ENCODE assay signal across 12 mouse cellular contexts in the genomic region with DNA sequence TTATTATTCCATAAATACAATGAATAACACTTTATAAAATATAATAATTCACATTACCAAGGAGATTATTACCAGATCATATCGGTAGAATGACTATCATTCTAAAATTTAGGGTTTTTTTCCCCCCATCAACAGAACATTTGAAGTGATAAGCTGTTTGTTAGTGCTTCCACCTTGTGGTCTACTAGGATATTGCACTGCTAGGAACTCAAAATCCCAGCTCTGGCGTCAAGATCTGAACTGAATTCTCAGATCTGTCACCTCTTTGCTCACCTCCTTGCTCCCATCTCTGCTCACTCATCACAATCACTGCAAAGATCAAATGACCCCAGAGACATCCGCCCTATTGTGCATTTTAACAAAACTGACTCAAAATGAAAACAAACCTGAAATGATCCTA. TPM values are rescaled to one million over a fixed set of nuclear protein-coding genes. Genes with fewer than 3 reads are reported as not detected.
DNase-seq lines count a peak whose midpoint lies in the region; ATAC-seq lines count a peak whose summit lies in the region.
"Had no signal": no experiment of that assay in that cellular context is flagged by ENCODE, and none has a peak within 500 bp of the region (broad histone marks: within the 10 kb centered on the region; RNA-seq: fewer than 3 reads in every experiment).

No protein-coding gene starts in this region.

- no peak for ATAC-seq in hindbrain, embryonic 14.5 days (ENCODE audit: low FRiP score)
- no peak for ATAC-seq in hindbrain, embryonic 13.5 days (ENCODE audit: low FRiP score)
- ATAC-seq in embryonic facial prominence, embryonic 14.5 days (ENCODE audit: low read depth) = no peak

- H3K36me3 ChIP-seq in hindbrain, embryonic 14.5 days (replicated peaks; ENCODE audit: control insufficient read depth, insufficient read depth) = peaks cover 27% of the 10 kb centered on the region
- peaks cover 30% of the 10 kb centered on the region for H3K36me3 ChIP-seq in hindbrain, embryonic 13.5 days
- H3K36me3 ChIP-seq in embryonic facial prominence, embryonic 14.5 days (ENCODE audit: control insufficient read depth, insufficient read depth, low read length) = peaks cover 64% of the 10 kb centered on the region

- peak; percentile 69 for DNase-seq in hindbrain, embryonic 14.5 days (ENCODE audit: low spot score)
- DNase-seq in 3T3-L1 (ENCODE audit: low read depth, low spot score) = peak; percentile 81
- DNase-seq in MN1 (ENCODE audit: low spot score) = peak; percentile 63
- peak; percentile 45 for DNase-seq in embryonic facial prominence, embryonic 14.5 days (ENCODE audit: low spot score)
- DNase-seq in adrenal gland, adult 18-20 months (ENCODE audit: low spot score in 2 of 2) = no peak
- DNase-seq in testis, postnatal 14 days (ENCODE audit: low spot score) = no peak
- DNase-seq in kidney, adult 18-20 months = no peak

- no peak overlapping the region for H3K9ac ChIP-seq in hindbrain, embryonic 14.5 days
- H3K9ac ChIP-seq in hindbrain, embryonic 13.5 days = no peak overlapping the region
- H3K9ac ChIP-seq in embryonic facial prominence, embryonic 14.5 days (ENCODE audit: low read depth, low read length) = no peak overlapping the region
- H3K9ac ChIP-seq: embryonic facial prominence, embryonic 15.5 days; limb, embryonic 15.5 days had no signal

- H3K9me3 ChIP-seq in hindbrain, embryonic 14.5 days (ENCODE audit: control insufficient read depth, low read length) = no peaks in the 10 kb centered on the region
- H3K9me3 ChIP-seq in hindbrain, embryonic 13.5 days = no peaks in the 10 kb centered on the region
- H3K9me3 ChIP-seq in embryonic facial prominence, embryonic 14.5 days (ENCODE audit: control insufficient read depth, low read length) = no peaks in the 10 kb centered on the region
- H3K9me3 ChIP-seq: embryonic facial prominence, embryonic 15.5 days; limb, embryonic 15.5 days had no signal

- WGBS in hindbrain, embryonic 14.5 days = 23% methylated on average over 3 of the region's 3 CpGs
- WGBS in hindbrain, embryonic 13.5 days = 22% methylated on average over 3 of the region's 3 CpGs
- 14% methylated on average over 3 of the region's 3 CpGs for WGBS in embryonic facial prominence, embryonic 14.5 days

- H3K27ac ChIP-seq in hindbrain, embryonic 14.5 days = no peak overlapping the region
- no peak overlapping the region for H3K27ac ChIP-seq in hindbrain, embryonic 13.5 days
- no peak overlapping the region for H3K27ac ChIP-seq in embryonic facial prominence, embryonic 14.5 days (replicated peaks; ENCODE audit: low read depth, low read length)
- H3K27ac ChIP-seq: embryonic facial prominence, embryonic 15.5 days; limb, embryonic 15.5 days had no signal

- no peaks in the 10 kb centered on the region for H3K27me3 ChIP-seq in hindbrain, embryonic 14.5 days (ENCODE audit: control insufficient read depth, insufficient read depth, low read length)
- no peaks in the 10 kb centered on the region for H3K27me3 ChIP-seq in hindbrain, embryonic 13.5 days
- H3K27me3 ChIP-seq in embryonic facial prominence, embryonic 14.5 days (replicated peaks; ENCODE audit: control insufficient read depth, insufficient read depth, low read length) = no peaks in the 10 kb centered on the region
- H3K27me3 ChIP-seq: embryonic facial prominence, embryonic 15.5 days; limb, embryonic 15.5 days had no signal

- no peaks in the 10 kb centered on the region for H3K4me1 ChIP-seq in hindbrain, embryonic 14.5 days (replicated peaks; ENCODE audit: control insufficient read depth, insufficient read depth, low read length)
- H3K4me1 ChIP-seq in hindbrain, embryonic 13.5 days (replicated peaks) = no peaks in the 10 kb centered on the region
- no peaks in the 10 kb centered on the region for H3K4me1 ChIP-seq in embryonic facial prominence, embryonic 14.5 days (ENCODE audit: control insufficient read depth, insufficient read depth, low read length)
- H3K4me1 ChIP-seq: embryonic facial prominence, embryonic 15.5 days; limb, embryonic 15.5 days had no signal

- no peak overlapping the region for H3K4me3 ChIP-seq in hindbrain, embryonic 14.5 days (replicated peaks; ENCODE audit: low read length)
- no peak overlapping the region for H3K4me3 ChIP-seq in hindbrain, embryonic 13.5 days
- no peak overlapping the region for H3K4me3 ChIP-seq in embryonic facial prominence, embryonic 14.5 days (ENCODE audit: low read depth, low read length)
- H3K4me3 ChIP-seq: embryonic facial prominence, embryonic 15.5 days; limb, embryonic 15.5 days had no signal

- H3K4me2 ChIP-seq in hindbrain, embryonic 14.5 days (replicated peaks) = no peak overlapping the region
- no peak overlapping the region for H3K4me2 ChIP-seq in hindbrain, embryonic 13.5 days
- no peak overlapping the region for H3K4me2 ChIP-seq in embryonic facial prominence, embryonic 14.5 days (ENCODE audit: low read depth, low read length)
- H3K4me2 ChIP-seq: embryonic facial prominence, embryonic 15.5 days; limb, embryonic 15.5 days had no signal

RNA-seq across cellular contexts. Expression of a gene that starts 18.1 kb away (rescaled TPM):
- 12.2 and 12.4 TPM in 2 replicates for polyA plus RNA-seq in hindbrain, embryonic 14.5 days (2014; fragmentation: Nextera tagmentation; extraction: Ambion mirVana)
- 11.6 and 11.9 TPM in 2 replicates for polyA plus RNA-seq in hindbrain, embryonic 13.5 days (2015; fragmentation: Nextera tagmentation; extraction: Ambion mirVana)
- 23.6 and 24.0 TPM in 2 replicates for polyA plus RNA-seq in embryonic facial prominence, embryonic 14.5 days (2014; fragmentation: Nextera tagmentation; extraction: Ambion mirVana)
- total RNA-seq in adrenal gland, adult 18-20 months (2021) = 10 to 100 TPM; 19.1 to 32.1 TPM

RNA-seq across cellular contexts. Expression of a gene that starts 30.1 kb away (rescaled TPM):
- not detected in 2 replicates for polyA plus RNA-seq in hindbrain, embryonic 14.5 days (2014; fragmentation: Nextera tagmentation; extraction: Ambion mirVana)
- not detected in 2 replicates for polyA plus RNA-seq in hindbrain, embryonic 13.5 days (2015; fragmentation: Nextera tagmentation; extraction: Ambion mirVana)
- not detected in 2 replicates for polyA plus RNA-seq in embryonic facial prominence, embryonic 14.5 days (2014; fragmentation: Nextera tagmentation; extraction: Ambion mirVana)
- not detected for total RNA-seq in adrenal gland, adult 18-20 months (2021)
- total RNA-seq: heart, postnatal 10 days had no signal
- polyA plus RNA-seq: embryonic facial prominence, embryonic 15.5 days; limb, embryonic 15.5 days; neural tube, embryonic 14.5 days had no signal

RNA-seq across cellular contexts. Expression of a gene that starts 37.9 kb away (rescaled TPM):
- polyA plus RNA-seq in hindbrain, embryonic 14.5 days (2014; fragmentation: Nextera tagmentation; extraction: Ambion mirVana) = 9.5 and 9.7 TPM in 2 replicates
- 6.2 and 6.4 TPM in 2 replicates for polyA plus RNA-seq in hindbrain, embryonic 13.5 days (2015; fragmentation: Nextera tagmentation; extraction: Ambion mirVana)
- 5.2 and 6.3 TPM in 2 replicates for polyA plus RNA-seq in embryonic facial prominence, embryonic 14.5 days (2014; fragmentation: Nextera tagmentation; extraction: Ambion mirVana)
- total RNA-seq in adrenal gland, adult 18-20 months (2021) = 10 to 100 TPM; 31.4 to 36.2 TPM

Comparison
In these comparisons a context has a peak if more than half of its experiments do, and no peak if none do; other contexts are left out.
1. DNase-seq: peak in hindbrain, embryonic 14.5 days (single experiment), 3T3-L1 (single experiment), MN1 (single experiment) and embryonic facial prominence, embryonic 14.5 days (single experiment); none in adrenal gland, adult 18-20 months (0 of 2), testis, postnatal 14 days (single experiment) and kidney, adult 18-20 months (single experiment).